Mouse (Mus musculus) adrenal gland, postnatal 4 days (tissue): ENCODE results near the gene Tmem121b. TPM values are rescaled to one million over a fixed set of nuclear protein-coding genes. Genes with fewer than 3 reads are reported as not detected.

Experiments
- DNase-seq, 2 experiments: peaks; one replicate each; pipeline ENCODE4 v3.0.0; 2021 to 2022; ENCODE audit warnings: low spot score in 2 of 2, mixed read lengths in 2 of 2
- long read RNA-seq, 2 experiments: library from polyadenylated mRNA; stranded (forward); transcript quantifications; one replicate each; pipeline ENCODE4 v2.0.0; 2021
- total RNA-seq, 2 experiments: library from RNA; stranded (reverse); gene quantifications; 2 replicates each; pipeline ENCODE4 v1.2.3; 2021

Gene Tmem121b
- total RNA-seq = 1 to 10 TPM in 1 of 2 experiments, under 1 TPM in 1; 0.96 to 1.2 TPM
- long read RNA-seq, experiment 1, full-length matches to known transcripts = 1 of 1 reads
- long read RNA-seq, experiment 1, partial matches to known transcripts = 0 of 1 reads
- long read RNA-seq, experiment 1, other reads (novel, unspliced or antisense) = 0 of 1 reads
- long read RNA-seq, experiment 2, full-length matches to known transcripts = 1 of 1 reads
- long read RNA-seq, experiment 2, partial matches to known transcripts = 0 of 1 reads
- long read RNA-seq, experiment 2, other reads (novel, unspliced or antisense) = 0 of 1 reads

DNA sequence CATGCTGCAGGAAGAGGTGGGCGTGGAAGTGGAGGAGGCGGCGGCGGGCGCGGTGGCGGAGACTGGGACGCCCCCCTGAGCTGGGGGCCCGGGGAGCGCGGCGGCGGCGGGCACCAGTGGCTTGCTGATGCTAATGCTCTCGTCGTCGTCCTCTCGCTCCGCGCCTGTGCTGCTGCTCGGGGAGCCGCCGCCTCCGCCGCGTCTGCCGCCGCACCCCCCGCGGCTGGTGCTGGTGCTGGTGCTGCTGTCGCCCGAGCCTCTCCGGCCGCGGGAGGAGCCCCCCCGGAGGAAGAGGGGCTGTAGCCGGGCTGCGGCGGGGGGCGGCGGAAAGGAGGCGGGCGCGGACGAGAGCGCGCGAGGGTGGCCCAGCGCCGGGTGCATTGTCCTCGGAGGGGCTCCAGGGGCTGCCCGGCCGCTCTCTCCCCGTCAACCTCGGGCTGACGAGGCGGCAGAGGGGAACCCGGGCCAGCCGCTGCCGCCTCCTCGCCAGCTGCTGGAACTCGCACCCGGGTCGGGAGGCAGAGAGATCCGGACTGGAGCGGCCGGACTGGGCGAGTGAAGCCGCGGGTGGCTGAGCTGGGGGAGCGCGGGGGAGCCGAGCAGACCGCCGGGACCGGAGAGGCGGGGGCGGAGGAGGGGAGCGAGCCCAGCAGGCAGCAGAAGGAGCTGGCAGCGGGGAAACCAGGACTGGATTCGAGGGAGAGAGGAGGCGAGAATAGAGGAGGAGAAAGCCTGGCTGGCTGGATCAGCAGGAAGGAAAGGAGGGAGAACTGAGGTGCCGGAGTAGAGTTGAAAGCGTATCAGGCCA, at the start of gene Tmem121b:
Gene Tmem121b (minus strand): TSS at position 434 of the 808 bp plus-strand sequence.
- DNase-seq = peak in 1 of 2 experiments; percentile 49

DNA sequence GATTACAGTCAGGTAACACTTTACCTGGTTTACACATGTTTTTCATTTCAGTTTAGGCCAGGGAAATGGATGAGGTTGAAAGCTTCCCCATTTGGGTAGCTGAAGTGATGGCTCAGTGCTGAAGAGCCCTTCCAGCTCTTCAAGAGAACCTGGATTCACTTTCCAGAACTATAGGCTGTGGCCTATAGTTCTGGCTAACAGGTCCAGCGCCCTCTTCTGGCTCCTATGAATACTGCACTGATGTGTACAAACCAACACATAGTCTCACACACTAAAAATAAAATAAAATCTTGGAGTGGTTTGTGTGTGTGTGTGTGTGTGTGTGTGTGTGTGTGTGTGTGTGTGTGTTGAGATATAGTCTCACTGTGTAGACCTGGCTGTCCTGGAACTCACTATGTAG, 48.5 kb upstream of the Tmem121b start:
- DNase-seq = no peak

DNA sequence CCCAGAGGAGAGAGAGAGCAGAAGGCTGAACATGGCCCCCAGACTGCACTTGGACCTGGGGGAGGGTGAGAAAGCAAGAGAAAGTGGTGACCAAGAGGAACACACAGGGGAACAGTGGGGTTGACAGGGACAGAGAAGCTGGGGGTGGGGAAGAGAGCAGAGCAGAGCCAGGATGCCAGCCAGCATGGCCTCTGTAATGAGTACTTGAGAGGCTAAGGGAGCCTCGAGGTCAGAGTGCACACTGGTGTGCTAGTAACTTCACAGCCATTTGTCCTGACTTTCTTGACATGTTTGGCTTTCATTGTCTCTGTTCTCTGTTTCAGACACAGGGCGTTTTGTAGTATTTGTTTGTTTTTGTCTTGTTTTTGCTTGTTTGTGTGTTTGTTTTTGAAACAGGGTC, 47.8 kb upstream of the Tmem121b start:
- DNase-seq = no peak

DNA sequence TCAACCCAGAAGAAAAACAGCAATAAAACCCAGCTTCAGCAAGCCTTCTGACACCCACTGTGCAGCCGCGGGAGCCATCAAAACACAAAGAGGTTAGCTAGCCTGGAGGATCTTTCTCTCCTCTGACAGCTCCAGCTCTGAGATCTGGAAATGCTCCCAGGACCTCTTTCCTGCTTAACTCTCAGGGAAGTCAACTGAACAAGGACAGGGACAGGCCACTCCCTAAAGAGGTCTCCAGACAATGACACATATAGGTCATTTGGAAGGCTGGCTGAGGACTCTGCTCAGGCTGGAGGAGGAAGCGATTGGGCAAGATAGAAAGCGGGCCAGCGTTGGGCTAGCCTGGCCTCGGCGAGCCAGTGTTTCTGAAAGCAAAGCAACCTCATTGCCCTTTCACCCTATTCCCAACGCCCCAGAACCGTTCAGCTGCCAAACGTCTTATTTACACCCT, 46.2 kb upstream of the Tmem121b start:
- peak in 1 of 2 experiments; percentile 14 for DNase-seq

DNA sequence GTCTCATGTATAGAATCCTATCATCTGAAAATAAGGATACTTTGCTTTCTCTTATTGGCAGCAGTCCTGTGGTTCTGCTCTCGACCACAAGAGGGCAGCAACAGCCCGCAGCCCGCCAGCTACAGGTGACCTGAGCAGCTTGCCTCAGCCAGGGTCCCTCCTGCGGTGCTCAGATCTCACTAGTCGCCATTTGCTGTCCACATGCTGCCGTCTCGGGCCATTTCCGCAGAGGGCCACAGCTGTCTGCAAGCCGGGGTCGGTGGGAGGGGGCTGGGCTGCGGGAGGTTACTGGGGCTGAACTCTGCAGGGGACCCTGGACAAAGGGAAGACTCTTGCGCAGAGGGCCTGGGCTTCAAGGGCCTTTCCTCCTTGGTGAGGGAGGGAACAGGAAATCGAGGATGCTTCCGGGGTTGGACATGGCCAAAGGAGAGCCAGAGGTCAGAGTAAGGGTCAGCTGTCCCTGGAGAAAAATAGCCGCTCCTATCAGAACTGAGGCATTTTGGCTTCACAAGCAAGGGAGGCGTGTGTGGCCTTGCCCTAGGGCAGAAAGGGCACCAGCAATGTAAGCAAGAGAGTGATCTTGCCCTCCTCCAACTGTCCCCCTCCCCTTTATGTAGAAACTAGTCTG, 45.6 kb upstream of the Tmem121b start:
- peak; percentile 47 to 63 for DNase-seq

DNA sequence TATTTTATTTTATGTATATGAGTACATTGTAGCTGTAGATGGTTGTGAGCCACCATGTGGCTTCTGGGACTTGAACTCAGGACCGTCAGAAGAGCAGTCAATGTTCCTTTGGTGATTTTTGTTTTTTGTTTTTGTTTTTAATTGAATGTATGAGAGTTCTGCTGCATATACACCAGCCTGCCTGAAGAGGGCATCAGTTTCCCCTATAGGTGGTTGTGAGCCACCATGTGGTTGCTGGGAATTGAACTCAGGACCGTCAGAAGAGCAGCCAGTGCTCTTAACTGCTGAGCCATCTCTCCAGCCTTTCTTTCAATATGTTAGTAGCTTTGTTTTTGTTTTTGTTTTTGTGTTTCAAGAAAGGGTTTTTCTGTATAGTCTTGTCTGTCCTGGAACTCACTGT, 42.7 kb upstream of the Tmem121b start:
- no peak for DNase-seq

DNA sequence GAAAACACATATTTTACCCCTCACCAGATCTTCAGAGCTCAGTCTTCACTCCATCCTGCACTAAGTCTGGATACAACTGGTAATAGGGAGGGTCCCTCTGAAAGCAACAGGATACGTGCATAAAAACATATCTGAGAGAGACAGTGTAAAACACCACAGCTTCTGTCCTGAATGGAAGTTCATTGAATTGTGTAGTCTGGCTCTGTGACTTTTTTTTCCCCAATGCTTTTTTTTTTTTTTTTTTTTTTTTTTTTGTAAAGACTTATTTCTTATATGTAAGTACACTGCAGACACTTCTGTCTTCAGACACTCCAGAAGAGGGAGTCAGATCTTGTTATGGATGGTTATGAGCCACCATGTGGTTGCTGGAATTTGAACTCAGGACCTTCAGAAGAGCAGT, 39.0 kb upstream of the Tmem121b start:
- DNase-seq = no peak

DNA sequence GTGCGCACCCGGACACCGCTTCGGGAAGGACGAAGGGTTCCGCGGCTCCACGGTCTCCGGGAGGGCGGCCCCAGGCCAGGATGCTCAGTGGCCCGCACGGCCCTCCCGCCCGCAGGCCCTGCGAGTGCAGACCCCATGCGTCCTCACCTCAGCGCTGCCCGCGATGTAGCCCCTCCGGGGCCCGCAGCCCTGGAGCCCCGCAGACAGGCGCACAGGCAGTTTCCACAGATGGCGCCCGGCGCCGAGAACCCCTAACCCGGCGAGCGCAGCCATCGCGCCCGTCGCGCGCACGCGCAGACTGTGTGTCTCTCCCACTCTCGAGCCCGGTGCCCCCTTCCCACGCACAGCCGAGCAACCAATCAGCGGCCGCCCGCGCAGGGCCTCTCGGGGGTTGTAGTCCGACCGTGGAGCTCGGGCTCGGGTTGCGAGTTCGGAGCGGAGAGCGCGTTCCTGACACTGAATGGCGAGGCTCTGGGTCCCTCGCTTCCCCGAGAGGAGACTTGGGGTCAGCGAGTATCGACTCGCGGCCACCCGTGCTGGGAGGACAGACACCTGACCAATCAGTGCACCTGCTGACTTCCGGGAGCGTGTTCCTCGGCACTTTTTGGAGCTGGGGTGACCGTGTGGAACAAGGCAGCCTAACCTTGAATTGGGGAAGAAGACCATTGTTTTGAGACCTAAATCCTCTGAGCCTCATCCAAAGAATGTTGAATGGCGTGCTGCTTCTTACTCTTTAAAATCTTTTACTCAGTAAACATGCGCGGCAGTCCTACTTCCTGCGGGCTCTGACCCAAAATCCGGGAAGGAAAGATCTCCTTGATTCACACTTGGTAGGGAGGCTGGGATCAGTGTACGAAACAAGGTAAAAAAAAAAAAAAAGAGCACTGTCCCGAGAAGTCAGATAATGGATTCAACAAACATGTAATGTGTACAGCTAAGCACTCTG, 37.7 kb upstream of the Tmem121b start, which contains the start of gene Hdhd5:
Gene Hdhd5 (minus strand): TSS at position 300 of the 946 bp plus-strand sequence.
- peak; percentile 89 for DNase-seq

DNA sequence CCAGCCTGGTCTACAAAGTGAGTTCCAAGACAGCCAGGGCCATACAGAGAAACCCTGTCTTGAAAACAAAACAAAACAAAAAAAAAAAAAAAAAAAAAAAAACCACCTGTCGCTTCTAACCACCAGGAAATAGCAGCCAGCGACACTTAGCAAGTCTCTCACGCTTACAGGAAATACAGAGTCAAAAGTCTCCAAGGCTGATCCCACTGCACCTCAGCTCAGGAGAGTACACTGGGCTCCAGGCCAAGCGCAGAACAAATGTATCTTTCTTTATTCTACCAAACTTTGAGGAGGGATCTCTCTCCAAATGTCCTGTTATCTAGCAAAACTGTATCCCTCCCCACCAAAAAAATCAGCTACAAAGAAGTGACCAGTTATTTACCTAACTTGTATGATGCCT, 35.5 kb upstream of the Tmem121b start:
- DNase-seq = no peak

DNA sequence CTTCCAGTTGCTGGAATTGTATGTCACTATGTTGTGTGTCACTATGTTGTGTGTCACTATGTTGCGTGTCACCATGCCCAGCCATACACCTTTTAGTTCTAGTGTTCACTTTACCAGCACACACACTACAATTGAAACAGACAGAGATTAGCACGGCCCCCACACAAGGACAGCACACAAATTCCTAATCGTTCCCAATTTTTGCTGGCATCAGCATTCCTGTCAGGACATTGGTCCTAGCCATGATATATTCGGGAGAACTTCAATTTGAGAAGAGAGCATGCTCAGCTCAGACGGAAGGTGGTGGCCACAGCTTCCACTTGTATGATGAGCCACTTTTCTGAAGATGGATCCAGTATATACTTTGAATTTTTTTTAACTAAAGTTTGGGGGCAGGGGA, 31.2 kb upstream of the Tmem121b start:
- DNase-seq = no peak

DNA sequence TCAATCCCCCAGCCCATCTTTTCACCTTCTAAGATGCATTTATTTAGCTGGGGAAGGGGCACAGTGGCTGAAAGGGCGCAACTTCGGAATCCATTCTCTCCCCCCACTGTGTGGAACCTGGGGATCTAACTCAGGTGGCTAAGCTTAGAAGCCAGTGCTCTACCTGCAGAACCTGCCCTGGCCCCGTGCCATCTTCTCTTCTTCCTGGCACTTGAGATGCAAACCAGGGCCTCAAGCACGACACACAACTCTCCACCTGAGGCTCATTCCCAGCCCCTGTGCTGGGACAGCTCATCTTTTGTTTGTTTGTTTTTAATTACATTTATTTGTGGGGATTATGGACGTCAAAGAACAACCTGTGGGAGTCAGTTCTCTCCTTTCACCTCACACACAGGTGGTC, 26.0 kb upstream of the Tmem121b start:
- DNase-seq = no peak

DNA sequence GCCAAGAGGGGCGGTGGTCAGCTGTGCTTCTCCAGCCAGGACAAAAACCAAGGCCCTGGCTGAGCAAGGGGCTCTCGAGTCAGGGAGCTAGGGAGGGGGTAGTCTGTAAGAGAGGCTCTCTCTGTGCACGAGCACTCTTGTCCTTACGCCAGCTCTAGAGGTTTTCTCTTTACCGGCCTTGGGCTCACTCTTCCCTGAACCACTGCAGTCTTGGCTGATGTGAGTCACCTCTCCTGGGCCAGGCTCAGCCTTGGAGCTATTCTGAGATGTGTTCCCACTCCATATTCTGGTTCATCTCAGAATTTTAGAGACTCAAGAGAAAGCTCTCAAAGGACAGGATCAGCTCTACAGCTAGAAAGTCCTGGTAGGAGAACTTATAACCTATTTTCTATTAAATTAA, 23.7 kb upstream of the Tmem121b start:
- DNase-seq = peak in 1 of 2 experiments; percentile 24

DNA sequence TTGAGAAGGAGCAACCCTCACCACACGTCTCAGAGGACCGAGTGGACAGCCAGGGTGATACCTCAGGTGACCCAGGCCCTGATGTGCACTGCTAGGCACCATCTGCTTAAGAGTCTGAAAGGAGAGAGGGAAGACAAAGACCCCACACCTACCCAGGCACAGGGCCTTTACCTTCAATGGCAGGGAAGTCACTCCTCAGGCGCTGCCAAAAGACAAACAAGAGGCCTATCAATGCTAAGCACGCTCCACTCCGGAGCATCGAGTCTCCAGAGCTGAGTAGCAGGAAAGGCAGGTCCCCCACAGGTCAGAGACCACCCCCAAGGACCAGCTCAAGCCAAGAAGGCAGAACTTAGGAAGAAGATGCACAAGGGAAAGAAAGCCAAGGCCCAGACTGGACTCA, 23.3 kb upstream of the Tmem121b start:
- no peak for DNase-seq

DNA sequence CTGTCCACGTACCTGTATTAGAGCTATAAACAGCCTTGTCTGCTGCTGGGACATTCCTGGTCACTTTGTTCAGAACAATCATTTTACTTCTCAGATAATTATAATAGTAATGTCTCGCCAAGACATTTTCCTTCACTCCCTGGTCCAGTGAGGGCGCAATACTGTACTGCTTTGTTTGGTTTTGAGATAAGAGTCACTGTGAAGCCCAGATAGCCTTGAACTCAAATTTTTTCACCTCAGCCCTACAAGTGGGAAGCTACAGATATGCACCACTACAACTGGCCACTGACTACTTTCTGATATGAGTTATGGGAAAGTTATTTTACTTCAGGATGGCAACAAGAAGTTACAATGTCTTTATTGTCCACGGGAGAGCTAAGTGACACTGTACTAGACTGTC, 22.8 kb upstream of the Tmem121b start:
- no peak for DNase-seq

DNA sequence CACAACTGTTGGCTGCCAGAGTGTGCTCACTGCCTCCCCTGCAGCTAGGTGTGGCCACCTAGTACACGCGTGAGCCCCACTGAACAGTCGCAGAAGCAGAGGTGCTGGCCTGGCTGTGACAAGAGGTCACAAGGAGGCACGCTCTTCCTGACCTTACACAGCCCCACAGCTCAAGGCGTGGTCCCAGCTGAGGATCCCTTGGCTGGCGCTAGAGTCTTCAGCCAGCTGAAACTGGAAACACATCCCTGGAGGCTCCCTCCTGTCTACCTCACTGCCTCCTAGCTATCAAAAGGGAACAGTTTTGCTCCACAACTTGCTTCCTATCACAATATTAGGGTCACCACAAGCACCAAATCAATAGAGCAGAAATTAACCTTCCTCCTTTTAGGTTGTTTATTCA, 17.6 kb upstream of the Tmem121b start:
- no peak for DNase-seq

DNA sequence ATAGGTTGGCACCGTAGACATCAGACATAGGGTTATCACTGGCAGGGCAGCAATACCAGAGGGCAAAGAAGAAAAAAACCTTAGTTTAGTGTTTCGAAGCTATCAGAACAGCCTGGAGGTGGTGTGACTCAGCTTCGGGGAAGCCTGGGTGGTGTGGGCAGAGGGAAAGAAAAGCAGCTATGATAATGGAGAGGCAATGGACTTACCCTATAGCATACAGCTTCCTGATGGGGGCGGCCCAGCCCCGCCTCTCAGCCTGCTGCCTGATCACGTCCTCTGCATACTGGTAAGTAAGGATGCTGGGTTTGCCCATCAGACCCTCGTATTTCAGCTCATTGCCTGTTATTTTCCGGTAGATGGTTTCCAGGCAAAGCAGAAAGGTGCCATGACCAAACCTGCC, 16.8 kb upstream of the Tmem121b start:
- DNase-seq = no peak

DNA sequence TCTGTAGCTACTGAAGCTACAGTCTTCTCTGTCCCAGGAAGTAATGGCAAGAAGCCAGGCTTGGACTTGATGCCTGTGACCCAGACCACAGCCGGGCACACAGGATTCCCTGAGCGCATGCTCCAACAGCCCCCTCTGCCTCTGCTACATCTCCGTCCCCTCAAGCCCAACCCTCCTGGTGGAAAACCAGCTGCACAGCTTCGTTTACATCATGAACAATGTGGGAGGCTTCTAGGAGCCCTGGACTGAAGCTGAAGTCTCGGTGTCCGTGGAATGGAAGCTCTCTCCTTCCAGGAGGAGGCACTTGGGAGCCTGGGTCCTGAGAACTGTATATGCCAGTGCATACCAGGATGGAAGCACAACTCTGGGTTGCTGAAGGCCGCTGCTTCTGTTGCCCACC, 16.4 kb upstream of the Tmem121b start:
- DNase-seq = no peak

DNA sequence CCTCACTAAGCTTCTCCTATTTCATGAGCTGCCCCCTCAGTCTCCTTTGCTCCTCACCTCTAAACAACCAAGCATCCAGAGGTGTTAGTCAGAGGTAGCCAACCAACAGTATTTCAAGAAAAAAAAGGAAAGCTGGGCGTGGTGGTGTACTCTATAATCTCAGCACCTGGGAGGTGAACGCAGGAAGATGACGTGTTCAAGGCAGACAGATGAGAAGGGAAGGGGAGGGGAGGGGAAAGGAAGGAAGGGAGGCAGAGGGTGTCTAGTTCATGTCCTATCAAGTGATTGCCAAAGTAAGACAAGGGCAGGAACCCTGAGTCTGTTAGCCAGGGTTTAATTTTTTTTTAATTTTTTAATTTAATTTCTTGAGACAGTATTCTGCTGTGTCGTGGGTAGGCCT, 15.0 kb upstream of the Tmem121b start:
- DNase-seq = no peak

DNA sequence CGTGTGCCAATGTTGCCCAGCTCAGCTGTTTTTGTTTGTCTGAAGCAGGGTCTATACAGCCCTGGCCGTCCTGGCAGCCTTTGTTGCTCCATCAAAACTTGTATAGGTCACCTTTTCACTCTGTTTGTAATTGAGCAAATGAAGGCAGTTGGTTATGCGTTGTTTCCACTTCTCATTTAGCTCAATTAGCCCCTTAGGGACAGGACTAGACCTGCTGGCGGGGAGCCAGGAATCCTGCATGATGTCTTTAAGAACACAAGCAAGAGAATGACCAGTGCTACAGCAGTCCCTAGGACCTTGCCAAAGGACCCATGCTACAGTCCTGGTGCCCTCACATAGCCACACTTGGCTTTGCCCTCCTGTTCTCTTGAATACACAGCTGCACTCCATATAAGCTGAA, 11.9 kb upstream of the Tmem121b start:
- DNase-seq = no peak

DNA sequence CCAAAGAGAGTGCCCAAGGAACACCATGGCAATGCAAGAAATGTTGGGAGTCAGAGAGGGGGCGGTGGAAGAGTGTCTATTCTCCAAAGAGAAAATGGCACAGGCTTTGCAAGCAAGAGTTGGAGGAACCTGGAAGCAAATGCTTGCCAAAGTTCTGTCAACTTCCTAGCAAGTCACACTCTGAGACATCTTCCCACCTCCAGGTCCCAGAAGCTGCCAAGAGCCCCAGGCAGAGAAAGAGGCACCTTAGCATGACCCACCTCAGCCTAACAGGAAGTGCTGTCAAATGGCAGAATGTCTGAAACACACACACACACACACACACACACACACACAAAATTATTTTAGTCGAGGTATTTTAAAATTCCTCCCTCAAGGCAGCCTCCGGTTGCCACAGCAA, 10.4 kb upstream of the Tmem121b start:
- no peak for DNase-seq

DNA sequence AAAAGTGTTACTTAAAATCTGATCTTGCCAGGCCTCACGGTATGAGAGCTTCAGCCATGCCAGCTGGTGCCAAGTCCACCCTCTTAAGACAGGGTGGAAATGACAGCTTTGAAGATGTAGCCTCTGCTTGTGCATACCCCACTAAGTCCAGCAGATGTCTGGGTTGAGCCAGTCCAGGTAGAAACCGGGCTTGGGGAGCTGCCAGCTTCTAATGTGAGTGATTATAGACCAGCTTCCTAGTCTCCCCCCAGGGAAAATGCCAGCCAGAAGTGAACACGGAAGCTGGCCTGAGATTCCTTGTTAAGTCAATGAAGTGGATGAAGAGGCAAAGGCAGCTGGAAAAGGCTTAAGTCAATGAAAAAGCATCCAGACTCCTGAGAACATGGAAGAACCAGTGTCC, 2.9 kb upstream of the Tmem121b start:
- DNase-seq = no peak
